Mouse (Mus musculus) small intestine, adult 2 months (tissue): ENCODE measurements at regions not wholly inside any gene's neighbourhood (a gene's known extent, or its start where the extent isn't known, plus 50 kb on each side); places are given as distances from the start of the nearest gene placed in this dataset.
"Not testable (repeated sequence)": the region's sequence is repeated elsewhere in the genome, so short reads cannot be mapped to it uniquely, and the experiment has no call there.

ENCODE experiments used
- CTCF ChIP-seq: fragments of 200-500 bp; IDR thresholded peaks from 2 replicates; pipeline ENCODE4 v1.5.1; 2012; ENCODE audit warnings: low read depth, mild to moderate bottlenecking, control low read depth, inconsistent platforms, low read length, moderate library complexity, mixed read lengths; ENCODE audit not compliant: insufficient replicate concordance, insufficient read length; ENCODE audit errors: extremely low read depth
- POLR2A ChIP-seq: fragments of 200-500 bp; IDR thresholded peaks from 2 replicates; pipeline ENCODE4 v1.6.1; 2012; ENCODE audit warnings: low read depth, mild to moderate bottlenecking, control low read depth, inconsistent platforms, low read length, moderate library complexity

DNA sequence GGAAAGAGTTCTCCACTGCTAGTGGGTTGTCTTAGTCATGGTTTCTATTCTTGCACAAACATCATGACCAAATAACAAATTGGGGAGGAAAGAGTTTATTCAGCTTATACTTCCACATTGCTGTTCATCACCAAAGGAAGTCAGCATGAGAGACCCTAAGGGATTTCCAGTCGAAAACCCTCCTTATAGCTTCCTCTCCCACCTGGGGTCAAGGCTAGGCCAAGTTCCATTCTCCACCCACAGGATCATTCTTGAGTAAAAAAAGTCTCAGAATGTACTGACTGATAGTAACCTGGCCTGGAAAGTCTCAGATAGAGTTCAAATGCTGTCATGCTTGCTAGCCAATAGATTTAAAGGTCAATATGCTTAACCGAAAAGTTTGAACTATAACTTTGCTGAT is 76.5 kb downstream of the Fam161a start:
- TF ChIP-seq CTCF, POLR2A: not testable (repeated sequence)
